Mouse (Mus musculus) MEL (cell line): Measurements from ENCODE around the gene Gm10563. TPM values are rescaled to one million over a fixed set of nuclear protein-coding genes. Genes with fewer than 3 reads are reported as not detected.

Source experiments
- DNase-seq: peaks from one replicate; pipeline ENCODE4 v3.0.0; 2011; ENCODE audit warnings: low read depth, low spot score
- H3K27ac ChIP-seq: 2 replicates; pipeline ENCODE4 v1.5.1; 2012; ENCODE audit warnings: low read depth, mild to moderate bottlenecking, control low read depth, low read length, moderate library complexity; ENCODE audit not compliant: control insufficient read depth
- H3K27me3 ChIP-seq, 2 experiments: fragments of 150-350 bp in 1 of 2; sonication (generic) in 1 of 2; 2 replicates each; pipeline ENCODE4 v1.6.1; 2012; ENCODE audit warnings: low read length in 2 of 2, mild to moderate bottlenecking in 2 of 2, improper control_type of control experiment in 1 of 2, moderate library complexity in 1 of 2; ENCODE audit not compliant: insufficient read depth in 2 of 2, control insufficient read depth in 1 of 2
- H3K36me3 ChIP-seq, 2 experiments: 2 replicates each; pipeline ENCODE4 v1.6.1; 2012 to 2014; ENCODE audit warnings: low read length in 2 of 2, improper control_type of control experiment in 1 of 2, inconsistent platforms in 1 of 2, mild to moderate bottlenecking in 1 of 2; ENCODE audit not compliant: insufficient read depth in 2 of 2, control insufficient read depth in 1 of 2
- H3K4me1 ChIP-seq, 2 experiments: fragments of 150-350 bp in 1 of 2; sonication (generic) in 1 of 2; 2 replicates each; pipeline ENCODE4 v1.6.1; 2012; ENCODE audit warnings: low read length in 2 of 2, improper control_type of control experiment in 1 of 2, mild to moderate bottlenecking in 1 of 2; ENCODE audit not compliant: insufficient read depth in 2 of 2, control insufficient read depth in 1 of 2
- H3K4me3 ChIP-seq, 2 experiments: fragments of 150-350 bp in 1 of 2; sonication (generic) in 1 of 2; 2 replicates each; pipeline ENCODE4 v1.5.1; 2012; ENCODE audit warnings: low read depth in 2 of 2, low read length in 2 of 2, mild to moderate bottlenecking in 2 of 2, moderate library complexity in 2 of 2, control low read depth in 1 of 2, improper control_type of control experiment in 1 of 2; ENCODE audit not compliant: control insufficient read depth in 1 of 2, insufficient read depth in 1 of 2
- H3K79me2 ChIP-seq: 2 replicates; pipeline ENCODE4 v1.6.1; 2012; ENCODE audit warnings: mild to moderate bottlenecking, low read length, moderate library complexity; ENCODE audit not compliant: control insufficient read depth, poor library complexity, insufficient read depth
- H3K9ac ChIP-seq: 2 replicates; pipeline ENCODE4 v1.6.1; 2012; ENCODE audit warnings: low read depth, mild to moderate bottlenecking, control low read depth, low read length, moderate library complexity; ENCODE audit not compliant: control insufficient read depth, poor library complexity, severe bottlenecking
- H3K9me3 ChIP-seq: fragments of 150-350 bp; sonication (generic); replicated peaks from 2 replicates; pipeline ENCODE4 v1.6.1; 2012; ENCODE audit warnings: mild to moderate bottlenecking, low read length, improper control_type of control experiment, moderate library complexity; ENCODE audit not compliant: insufficient read depth
- BHLHE40 ChIP-seq: IDR thresholded peaks from 2 replicates; pipeline ENCODE4 v1.6.1; 2012; ENCODE audit warnings: low read depth, mild to moderate bottlenecking, inconsistent platforms, low read length, improper control_type of control experiment, borderline replicate concordance
- ELF1 ChIP-seq: IDR thresholded peaks from 2 replicates; pipeline ENCODE4 v1.6.1; 2014; ENCODE audit warnings: low read depth, mild to moderate bottlenecking, inconsistent platforms, low read length, improper control_type of control experiment, moderate library complexity
- GABPA ChIP-seq: IDR thresholded peaks from 2 replicates; pipeline ENCODE4 v1.6.1; 2012; ENCODE audit warnings: low read depth, mild to moderate bottlenecking, inconsistent platforms, low read length, improper control_type of control experiment, moderate library complexity
- KAT2A ChIP-seq: conservative IDR thresholded peaks from 2 replicates; pipeline ENCODE4 v1.6.1; 2012; ENCODE audit warnings: low read depth, low read length, improper control_type of control experiment, inconsistent platforms
- MAFK ChIP-seq: IDR thresholded peaks from 2 replicates; pipeline ENCODE4 v1.6.1; 2011; ENCODE audit warnings: low read depth, mild to moderate bottlenecking, low read length, improper control_type of control experiment, borderline replicate concordance
- MAX ChIP-seq: IDR thresholded peaks from 2 replicates; pipeline ENCODE4 v1.6.1; 2011; ENCODE audit warnings: low read length, improper control_type of control experiment
- MAZ ChIP-seq: IDR thresholded peaks from 2 replicates; pipeline ENCODE4 v1.6.1; 2012; ENCODE audit warnings: low read depth, mild to moderate bottlenecking, inconsistent platforms, low read length, improper control_type of control experiment
- MEF2A ChIP-seq: IDR thresholded peaks from 2 replicates; pipeline ENCODE4 v1.6.1; 2014; ENCODE audit warnings: low read depth, mild to moderate bottlenecking, inconsistent platforms, low read length, improper control_type of control experiment; ENCODE audit not compliant: poor library complexity, insufficient replicate concordance, severe bottlenecking; ENCODE audit errors: extremely low read depth
- MXI1 ChIP-seq: IDR thresholded peaks from 2 replicates; pipeline ENCODE4 v1.6.1; 2011; ENCODE audit warnings: mild to moderate bottlenecking, low read depth, low read length, improper control_type of control experiment
- MYC ChIP-seq: IDR thresholded peaks from 2 replicates; pipeline ENCODE4 v1.6.1; 2011; ENCODE audit warnings: low read depth, mild to moderate bottlenecking, low read length, improper control_type of control experiment, moderate library complexity
- POLR2A ChIP-seq, 2 experiments: IDR thresholded peaks; 2 replicates each; pipeline ENCODE4 v1.6.1; 2011 to 2012; ENCODE audit warnings: low read length in 2 of 2, mild to moderate bottlenecking in 2 of 2, control low read depth in 1 of 2, improper control_type of control experiment in 1 of 2, low read depth in 1 of 2, moderate library complexity in 1 of 2; ENCODE audit not compliant: control insufficient read depth in 1 of 2, insufficient read depth in 1 of 2, poor library complexity in 1 of 2
- POLR2AphosphoS2 ChIP-seq: IDR thresholded peaks from 2 replicates; pipeline ENCODE4 v1.6.1; 2011; ENCODE audit warnings: low read length, improper control_type of control experiment
- POLR2AphosphoS5 ChIP-seq: IDR thresholded peaks from 2 replicates; pipeline ENCODE4 v1.6.1; 2012; ENCODE audit warnings: low read depth, borderline replicate concordance, mild to moderate bottlenecking, inconsistent platforms, low read length, moderate library complexity, mixed read lengths
- SIN3A ChIP-seq: IDR thresholded peaks from 2 replicates; pipeline ENCODE4 v1.6.1; 2012; ENCODE audit warnings: low read length, improper control_type of control experiment, inconsistent platforms
- SMC3 ChIP-seq: IDR thresholded peaks from 2 replicates; pipeline ENCODE4 v1.6.1; 2011; ENCODE audit warnings: low read depth, low read length, improper control_type of control experiment
- TAL1 ChIP-seq: IDR thresholded peaks from 2 replicates; pipeline ENCODE4 v1.6.1; 2012; ENCODE audit warnings: mild to moderate bottlenecking, inconsistent platforms, low read length, moderate library complexity, mixed read lengths
- TBP ChIP-seq: IDR thresholded peaks from 2 replicates; pipeline ENCODE4 v1.8.0; 2011; ENCODE audit warnings: low read depth, low read length, improper control_type of control experiment
- TCF12 ChIP-seq: IDR thresholded peaks from 2 replicates; pipeline ENCODE4 v1.6.1; 2014; ENCODE audit warnings: low read depth, mild to moderate bottlenecking, inconsistent platforms, low read length, improper control_type of control experiment, moderate library complexity
- UBTF ChIP-seq: IDR thresholded peaks from 2 replicates; pipeline ENCODE4 v1.6.1; 2012; ENCODE audit warnings: low read depth, mild to moderate bottlenecking, inconsistent platforms, low read length, improper control_type of control experiment, moderate library complexity, borderline replicate concordance; ENCODE audit not compliant: insufficient read depth
- USF1 ChIP-seq: IDR thresholded peaks from 2 replicates; pipeline ENCODE4 v1.6.1; 2014; ENCODE audit warnings: low read depth, mild to moderate bottlenecking, inconsistent platforms, low read length, improper control_type of control experiment, moderate library complexity
- USF2 ChIP-seq, 2 experiments: IDR thresholded peaks; 2 replicates each; pipeline ENCODE4 v1.6.1; 2011 to 2012; ENCODE audit warnings: improper control_type of control experiment in 2 of 2, low read length in 2 of 2, borderline replicate concordance in 1 of 2, inconsistent platforms in 1 of 2, low read depth in 1 of 2, mild to moderate bottlenecking in 1 of 2; ENCODE audit not compliant: insufficient read depth in 1 of 2
- ZC3H11A ChIP-seq: IDR thresholded peaks from 2 replicates; pipeline ENCODE4 v1.6.1; 2012; ENCODE audit warnings: low read depth, mild to moderate bottlenecking, inconsistent platforms, low read length, improper control_type of control experiment
- ZNF384 ChIP-seq: IDR thresholded peaks from 2 replicates; pipeline ENCODE4 v1.6.1; 2012; ENCODE audit warnings: low read depth, mild to moderate bottlenecking, inconsistent platforms, low read length, improper control_type of control experiment
- polyA plus RNA-seq, 2 experiments: library from polyadenylated mRNA; stranded (reverse) in 1 of 2; unstranded in 1 of 2; fragments of >175 nt in 1 of 2; fragments of >200 nt in 1 of 2; gene quantifications; 2 replicates each; pipeline versions ENCODE4 v1.2.1 to v1.2.4; 2012; ENCODE audit warnings: low replicate concordance in 2 of 2, low read depth in 1 of 2; ENCODE audit not compliant: insufficient read length in 2 of 2, insufficient read depth in 1 of 2, missing spikeins in 1 of 2
- total RNA-seq: library from RNA; depleted of rRNA; stranded (reverse); fragments of 300-350 nt; gene quantifications from 2 replicates; pipeline ENCODE4 v1.2.3, GENCODE M21; 2012

The Gm10563 gene
- total and polyA plus RNA-seq, 3 experiments, result not detected

- no peak overlapping the region for H3K9ac ChIP-seq
- H3K27ac ChIP-seq, result no peak overlapping the region
- no peak for DNase-seq
- no peaks in the 10 kb centered on the region for H3K27me3 ChIP-seq
- peaks cover 0 to 12% of the 10 kb centered on the region in 2 experiments for H3K4me1 ChIP-seq
- no peak overlapping the region for H3K4me3 ChIP-seq
- H3K36me3 ChIP-seq, result peaks cover 11 to 18% of the 10 kb centered on the region in 2 experiments
- no peaks in the 10 kb centered on the region for H3K9me3 ChIP-seq
- no peak for TF ChIP-seq POLR2A (IDR thresholded peaks at IDR 0.05; ENCODE audit: control insufficient read depth in 1 of 2, insufficient read depth in 1 of 2, low read depth in 1 of 2, low read length in 2 of 2, poor library complexity in 1 of 2)
- TF ChIP-seq GABPA, result no peak
- TF ChIP-seq MXI1, result no peak
- no peak for TF ChIP-seq POLR2AphosphoS2
- no peak for TF ChIP-seq MAZ
- no peak for TF ChIP-seq ZNF384
- no peak for TF ChIP-seq SIN3A
- TF ChIP-seq USF2 (IDR thresholded peaks at IDR 0.05; ENCODE audit: borderline replicate concordance in 1 of 2, insufficient read depth in 1 of 2, low read depth in 1 of 2, low read length in 2 of 2), result no peak
- TF ChIP-seq TBP, result no peak
- no peak for TF ChIP-seq MEF2A
- no peak for TF ChIP-seq ELF1
- no peak for TF ChIP-seq USF1
- H3K79me2 ChIP-seq, result peaks cover 24% of the 10 kb centered on the region
These were observed 68.1 kb downstream of the Gm10563 start for GRCm38 (mm10) chr4:155577132-155577531.

DNA sequence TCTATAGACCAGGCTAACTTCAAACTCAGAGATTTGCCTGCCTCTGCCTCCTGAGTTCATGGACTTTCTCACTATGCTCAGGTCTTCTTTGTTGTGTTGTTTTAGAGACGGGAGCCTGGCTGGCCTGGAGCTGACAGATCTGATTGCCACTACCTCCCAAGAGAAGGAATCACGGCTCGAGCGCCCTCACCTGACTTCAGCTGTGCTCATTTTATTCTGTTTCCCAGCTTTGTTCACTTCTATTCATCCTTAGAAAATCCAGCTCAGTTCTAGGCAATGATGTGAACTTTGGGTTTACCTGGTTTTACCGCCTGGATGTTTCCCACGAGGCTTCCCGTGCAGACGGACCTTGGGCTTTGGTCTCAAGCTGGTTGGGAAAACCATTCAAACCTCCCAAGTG, 69.7 kb downstream of the Gm10563 start:
- Histone ChIP-seq H3K4me1 (peaks cover 2 to 27% of the 10 kb centered on the region in 2 experiments), H3K79me2 (peaks cover 36% of the 10 kb centered on the region), H3K9ac (no peak overlapping the region), H3K36me3 (peaks cover 10 to 23% of the 10 kb centered on the region in 2 experiments), H3K27ac (no peak overlapping the region), H3K4me3 (no peak overlapping the region), H3K27me3 (no peaks in the 10 kb centered on the region), H3K9me3 (no peaks in the 10 kb centered on the region)
- TF ChIP-seq SMC3 (no peak), TCF12 (no peak)
- DNase-seq, result no peak

- H3K4me1 ChIP-seq, result peaks cover 4 to 29% of the 10 kb centered on the region in 2 experiments
- H3K4me3 ChIP-seq, result no peak overlapping the region
These were observed 70.3 kb downstream of the Gm10563 start for GRCm38 (mm10) chr4:155574931-155575330.

More at GRCm38 (mm10) chr4:155574931-155575330, 70.3 kb downstream of the Gm10563 start:
- Histone ChIP-seq H3K27me3 (no peaks in the 10 kb centered on the region), H3K9me3 (no peaks in the 10 kb centered on the region), H3K79me2 (peaks cover 40% of the 10 kb centered on the region), H3K27ac (no peak overlapping the region), H3K36me3 (peaks cover 6 to 28% of the 10 kb centered on the region in 2 experiments), H3K9ac (no peak overlapping the region)
- TF ChIP-seq MAFK, result no peak
- no peak for TF ChIP-seq KAT2A
- TF ChIP-seq BHLHE40, result no peak
- TF ChIP-seq UBTF, result no peak
- TF ChIP-seq MAX, result no peak
- TF ChIP-seq TAL1, result no peak
- no peak for TF ChIP-seq POLR2A (IDR thresholded peaks at IDR 0.05; ENCODE audit: control insufficient read depth in 1 of 2, insufficient read depth in 1 of 2, low read depth in 1 of 2, low read length in 2 of 2, poor library complexity in 1 of 2)
- TF ChIP-seq MYC, result no peak
- TF ChIP-seq POLR2AphosphoS5, result no peak
- no peak for TF ChIP-seq TCF12
- no peak for TF ChIP-seq ZC3H11A
- TF ChIP-seq USF1, result no peak
- DNase-seq, result no peak
